Mouse (Mus musculus) hindbrain, embryonic 16.5 days (tissue): ENCODE results near the gene Olfr814. TPM values are rescaled to one million over a fixed set of nuclear protein-coding genes. Genes with fewer than 3 reads are reported as not detected.
"Not testable (repeated sequence)": the region's sequence is repeated elsewhere in the genome, so short reads cannot be mapped to it uniquely, and the experiment has no call there.

Experiments
- ATAC-seq: fragments of 200-750 bp; cut with Nextera tagmentation; 2 replicates; pipeline ENCODE4 v1.8.0; 2017; ENCODE audit warnings: moderate TSS enrichment, moderate library complexity
- H3K27ac ChIP-seq: fragments of 300-500 bp; sonication (generic); 2 replicates; pipeline ENCODE4 v1.5.1; 2014; ENCODE audit warnings: low read depth, mild to moderate bottlenecking, control low read depth, low read length, moderate library complexity
- H3K27me3 ChIP-seq: fragments of 300-500 bp; sonication (generic); replicated peaks from 2 replicates; pipeline ENCODE4 v1.6.1; 2014; ENCODE audit warnings: low read length; ENCODE audit not compliant: control insufficient read depth, insufficient read depth
- H3K36me3 ChIP-seq: fragments of 300-500 bp; sonication (generic); 2 replicates; pipeline ENCODE4 v1.6.1; 2014; ENCODE audit warnings: mild to moderate bottlenecking, low read length, moderate library complexity, mixed read lengths; ENCODE audit not compliant: control insufficient read depth, insufficient read depth
- H3K4me1 ChIP-seq: fragments of 300-500 bp; sonication (generic); 2 replicates; pipeline ENCODE4 v1.6.1; 2014; ENCODE audit warnings: low read depth, low read length; ENCODE audit not compliant: control insufficient read depth, insufficient read depth
- H3K4me2 ChIP-seq: fragments of 300-500 bp; sonication (generic); 2 replicates; pipeline ENCODE4 v1.6.1; 2014; ENCODE audit warnings: mild to moderate bottlenecking, low read length, control low read depth, moderate library complexity
- H3K4me3 ChIP-seq: fragments of 300-500 bp; sonication (generic); 2 replicates; pipeline ENCODE4 v1.5.1; 2014; ENCODE audit warnings: mild to moderate bottlenecking, low read length, control low read depth, moderate library complexity
- H3K9ac ChIP-seq: fragments of 300-500 bp; sonication (generic); 2 replicates; pipeline ENCODE4 v1.6.1; 2014; ENCODE audit warnings: low read depth, mild to moderate bottlenecking, control low read depth, low read length, moderate library complexity
- H3K9me3 ChIP-seq: fragments of 300-500 bp; sonication (generic); 2 replicates; pipeline ENCODE4 v1.6.1; 2014; ENCODE audit warnings: mild to moderate bottlenecking, low read length, moderate library complexity; ENCODE audit not compliant: control insufficient read depth
- WGBS: fragments of 180-500 bp; shearing (Covaris S2); extraction: QIAGEN DNeasy Blood & Tissue Kit; methylation state at CpG from one replicate; pipeline ENCODE4 v1.1.7; 2014; 5-methylcytosine and 5-hydroxymethylcytosine counted together
- polyA plus RNA-seq: library from polyadenylated mRNA; unstranded; fragments of >200 nt; fragmentation: Nextera tagmentation; extraction: Ambion mirVana; gene quantifications from 2 replicates; pipeline ENCODE4 v1.2.1, GENCODE M21; 2015

The Olfr814 gene
- not detected in 2 replicates for polyA plus RNA-seq

- not testable (repeated sequence) for H3K9ac ChIP-seq, H3K4me1 ChIP-seq, H3K4me3 ChIP-seq, H3K27ac ChIP-seq, ATAC-seq, H3K36me3 ChIP-seq, H3K4me2 ChIP-seq, H3K9me3 ChIP-seq, H3K27me3 ChIP-seq
- WGBS = no CpG with 5 or more reads among the region's 1 CpGs
Observed at GRCm38 (mm10) chr10:129879751-129880150, at the start of gene Olfr814. TSS of gene Olfr814 (minus strand) at chr10:129879851.

DNA sequence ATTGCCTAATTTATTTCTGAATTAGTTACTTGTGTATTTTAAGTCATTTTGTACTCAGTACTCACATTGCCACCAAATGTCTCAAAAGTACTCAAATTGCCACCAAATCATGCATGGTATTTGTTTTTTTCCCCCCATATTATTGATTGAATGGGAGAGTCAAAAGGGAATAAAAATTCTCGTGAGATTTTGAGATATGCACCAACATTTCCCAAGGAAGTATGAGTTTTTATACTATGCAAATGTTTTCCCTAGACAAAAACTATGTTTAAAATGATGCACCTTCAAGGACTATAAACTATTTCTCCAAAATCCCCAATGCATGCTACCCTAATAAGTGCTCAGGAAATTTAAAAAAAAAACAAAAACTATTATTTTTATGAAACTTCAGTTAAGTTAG, 35.8 kb upstream of the Olfr814 start, which contains the start of gene Olfr816:
Olfr816 (minus strand) TSS at position 101 of the 400 bp plus-strand sequence.
- Histone ChIP-seq H3K27ac (no peak within 1 kb of the TSS), H3K4me3 (no peak within 1 kb of the TSS), H3K9me3 (no peaks in the 10 kb centered on the region), H3K36me3 (no peaks in the 10 kb centered on the region), H3K4me1 (no peaks in the 10 kb centered on the region), H3K9ac (no peak within 1 kb of the TSS), H3K27me3 (no peaks in the 10 kb centered on the region), H3K4me2 (no peak within 1 kb of the TSS)
- ATAC-seq = no peak
- WGBS = 72% methylated on average over 1 of the region's 1 CpGs

DNA sequence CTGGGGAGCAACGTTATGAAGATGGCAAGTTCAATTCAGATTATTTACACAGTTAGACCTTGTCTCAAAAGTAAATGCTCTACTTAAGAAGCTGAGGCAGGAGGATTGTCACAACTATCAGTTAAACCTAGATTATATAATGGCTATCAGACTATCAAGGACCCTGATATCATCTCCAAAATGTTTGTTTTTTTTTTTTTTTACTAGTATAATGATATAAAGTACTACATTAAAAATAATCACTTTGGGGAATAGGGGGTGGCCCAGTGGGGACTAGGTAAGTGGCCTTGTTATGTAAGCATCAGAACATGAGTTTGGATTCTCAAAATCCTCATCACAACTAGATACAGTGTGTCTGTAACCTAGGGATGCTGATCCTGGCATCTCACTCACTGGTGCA, 26.1 kb upstream of the Olfr814 start, which contains the start of gene Olfr815:
Olfr815 (minus strand) TSS at position 101 of the 400 bp plus-strand sequence.
- H3K27me3 ChIP-seq, H3K9me3 ChIP-seq, H3K36me3 ChIP-seq, H3K9ac ChIP-seq, H3K4me3 ChIP-seq, H3K27ac ChIP-seq, H3K4me2 ChIP-seq, H3K4me1 ChIP-seq, ATAC-seq: not testable (repeated sequence)
- WGBS = no CpG with 5 or more reads among the region's 1 CpGs

GRCm38 (mm10) chr10:129885934-129886333, 6.3 kb upstream of the Olfr814 start:
- no peaks in the 10 kb centered on the region for H3K27me3 ChIP-seq
- 94% methylated on average over 7 of the region's 7 CpGs for WGBS
- no peak overlapping the region for H3K9ac ChIP-seq
- H3K4me3 ChIP-seq = no peak overlapping the region
- no peak overlapping the region for H3K4me2 ChIP-seq
- no peaks in the 10 kb centered on the region for H3K4me1 ChIP-seq
- no peak for ATAC-seq
- no peaks in the 10 kb centered on the region for H3K9me3 ChIP-seq
- no peak overlapping the region for H3K27ac ChIP-seq
- no peaks in the 10 kb centered on the region for H3K36me3 ChIP-seq

DNA sequence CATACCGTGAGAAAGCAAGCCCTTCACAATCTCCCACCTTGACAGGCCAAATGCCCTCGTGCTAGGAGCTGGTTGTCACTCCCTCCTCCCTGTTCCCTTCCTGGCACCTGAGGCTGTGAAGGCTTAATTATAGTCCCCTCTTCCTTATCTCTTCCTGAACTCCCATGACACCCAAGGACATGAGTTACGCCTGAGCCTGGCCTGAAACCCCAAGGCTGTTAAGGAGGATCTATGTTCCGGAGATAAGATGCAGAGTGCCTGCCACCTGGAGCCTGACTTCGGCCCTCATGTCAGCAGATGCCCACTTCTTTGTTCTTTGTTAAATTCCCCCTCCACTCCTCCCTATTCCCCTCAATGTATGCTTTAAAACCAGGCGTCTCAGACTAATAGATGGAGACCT, 5.8 kb upstream of the Olfr814 start:
- not testable (repeated sequence) for H3K9me3 ChIP-seq, H3K36me3 ChIP-seq, ATAC-seq, H3K27ac ChIP-seq, H3K4me1 ChIP-seq, H3K27me3 ChIP-seq, H3K9ac ChIP-seq, H3K4me2 ChIP-seq, H3K4me3 ChIP-seq
- 88% methylated on average over 6 of the region's 6 CpGs for WGBS

GRCm38 (mm10) chr10:129855067-129855466, 24.6 kb downstream of the Olfr814 start, which contains the start of gene Olfr813:
TSS of gene Olfr813 (plus strand) at chr10:129855367.
- Histone ChIP-seq H3K4me2 (no peak within 1 kb of the TSS), H3K27me3 (no peaks in the 10 kb centered on the region), H3K9me3 (no peaks in the 10 kb centered on the region), H3K36me3 (no peaks in the 10 kb centered on the region), H3K27ac (no peak within 1 kb of the TSS), H3K9ac (no peak within 1 kb of the TSS), H3K4me3 (no peak within 1 kb of the TSS), H3K4me1 (no peaks in the 10 kb centered on the region)
- ATAC-seq = no peak

- ATAC-seq = no peak
- no peaks in the 10 kb centered on the region for H3K4me1 ChIP-seq
- no peaks in the 10 kb centered on the region for H3K36me3 ChIP-seq
- no peak overlapping the region for H3K4me3 ChIP-seq
- H3K27me3 ChIP-seq = no peaks in the 10 kb centered on the region
- H3K9me3 ChIP-seq = no peaks in the 10 kb centered on the region
- H3K4me2 ChIP-seq = no peak overlapping the region
- H3K27ac ChIP-seq = no peak overlapping the region
- 63% methylated on average over 1 of the region's 1 CpGs for WGBS
- no peak overlapping the region for H3K9ac ChIP-seq
Observed at GRCm38 (mm10) chr10:129847343-129847742, 32.3 kb downstream of the Olfr814 start.

DNA sequence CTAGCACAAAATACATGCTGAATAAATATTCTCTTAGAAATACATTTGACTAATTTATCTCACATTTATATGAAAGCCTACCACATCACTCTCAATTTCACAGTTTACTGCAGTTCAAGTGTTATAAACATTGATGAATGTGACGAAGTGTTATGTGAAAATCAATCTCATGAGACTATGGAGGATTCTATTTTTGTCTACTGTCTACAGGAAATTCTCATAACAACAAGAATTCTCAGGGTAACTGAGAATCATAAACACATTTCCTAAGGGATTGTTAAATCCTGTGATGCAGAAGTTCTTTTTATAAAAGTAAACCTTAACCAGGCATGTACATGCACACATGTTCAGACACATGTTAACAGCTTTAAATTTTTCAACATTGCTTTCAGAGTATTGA, 33.7 kb downstream of the Olfr814 start, which contains the start of gene Olfr812:
Olfr812 (minus strand) TSS at position 101 of the 400 bp plus-strand sequence.
- no peaks in the 10 kb centered on the region for H3K9me3 ChIP-seq
- H3K4me1 ChIP-seq = no peaks in the 10 kb centered on the region
- no peak for ATAC-seq
- no peaks in the 10 kb centered on the region for H3K36me3 ChIP-seq
- 64% methylated on average over 1 of the region's 1 CpGs for WGBS
- no peak within 1 kb of the TSS for H3K4me3 ChIP-seq
- no peak within 1 kb of the TSS for H3K27ac ChIP-seq
- no peaks in the 10 kb centered on the region for H3K27me3 ChIP-seq
- H3K4me2 ChIP-seq = no peak within 1 kb of the TSS
- no peak within 1 kb of the TSS for H3K9ac ChIP-seq
